Comparison of ENCODE assay signal across 18 mouse cellular contexts in the genomic region with DNA sequence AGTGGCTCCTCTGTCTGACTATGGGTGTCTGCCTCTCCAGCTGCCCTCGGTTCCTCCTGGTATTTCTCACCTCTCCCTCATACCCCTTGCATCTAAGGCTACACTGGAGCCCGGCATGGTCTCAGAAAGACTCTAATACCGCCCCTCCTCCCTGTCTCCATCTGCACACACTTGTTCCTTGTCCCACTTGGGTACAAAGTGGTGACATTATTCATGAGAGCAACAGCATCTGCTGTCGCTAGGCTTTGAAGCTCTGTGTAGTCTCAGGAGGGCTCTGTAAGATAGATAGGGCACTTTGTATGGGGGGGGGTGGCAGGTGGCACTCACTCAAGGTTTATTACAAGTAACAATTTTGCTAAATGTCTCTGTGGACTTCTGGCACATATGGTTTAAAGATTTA.
A peak's percentile ranks its signal among the peaks of the same experiment; 100 is the strongest.
DNase-seq lines count a peak whose midpoint lies in the region; ATAC-seq lines count a peak whose summit lies in the region.
"Had no signal": no experiment of that assay in that cellular context is flagged by ENCODE, and none has a peak within 500 bp of the region (broad histone marks: within the 10 kb centered on the region; RNA-seq: fewer than 3 reads in every experiment).

No protein-coding gene starts in this region.

- no peak overlapping the region for H3K9ac ChIP-seq in midbrain, embryonic 11.5 days (ENCODE audit: low read length)

- no peak overlapping the region for H3K4me2 ChIP-seq in midbrain, embryonic 11.5 days
- H3K4me2 ChIP-seq: heart, embryonic 11.5 days; liver, embryonic 11.5 days had no signal

- WGBS in midbrain, embryonic 11.5 days, result 69% methylated on average over 4 of the region's 4 CpGs
- WGBS in midbrain, embryonic 10.5 days, result 83% methylated on average over 4 of the region's 4 CpGs

- H3K27ac ChIP-seq in midbrain, embryonic 11.5 days (ENCODE audit: low read depth, low read length), result no peak overlapping the region
- no peak overlapping the region for H3K27ac ChIP-seq in midbrain, embryonic 10.5 days (replicated peaks)

- H3K9me3 ChIP-seq in midbrain, embryonic 11.5 days (ENCODE audit: control insufficient read depth, low read length), result no peaks in the 10 kb centered on the region
- H3K9me3 ChIP-seq in midbrain, embryonic 10.5 days (replicated peaks), result no peaks in the 10 kb centered on the region

- H3K36me3 ChIP-seq in midbrain, embryonic 11.5 days (ENCODE audit: control insufficient read depth, insufficient read depth, low read length), result no peaks in the 10 kb centered on the region
- no peaks in the 10 kb centered on the region for H3K36me3 ChIP-seq in midbrain, embryonic 10.5 days

- H3K27me3 ChIP-seq in midbrain, embryonic 11.5 days (ENCODE audit: control insufficient read depth, insufficient read depth, low read length), result peaks cover 14% of the 10 kb centered on the region
- H3K27me3 ChIP-seq in midbrain, embryonic 10.5 days (ENCODE audit: low read depth, poor library complexity, severe bottlenecking), result peaks cover 87% of the 10 kb centered on the region

- peak; percentile 84 for DNase-seq in heart, adult 11 months
- DNase-seq in heart, postnatal 36 days, result no peak
- DNase-seq in midbrain, embryonic 11.5 days (ENCODE audit: low spot score, missing footprints), result no peak
- no peak for DNase-seq in midbrain, embryonic 10.5 days (ENCODE audit: low spot score)
- peak; percentile 36 for DNase-seq in thymus, postnatal 4 days
- DNase-seq in thymus, postnatal 25 days, result no peak
- DNase-seq in cerebellum, postnatal 25 days, result no peak
- DNase-seq: adrenal gland, postnatal 25 days; B cell, adult 2 months; cerebellum, adult 18-20 months; heart, postnatal 10 days; kidney, adult 9 months; kidney, postnatal 25 days; lung, adult 18-20 months; right cerebral cortex, postnatal 4 days had no signal

- peaks cover 7% of the 10 kb centered on the region for H3K4me1 ChIP-seq in midbrain, embryonic 11.5 days (ENCODE audit: control insufficient read depth, insufficient read depth, low read length)
- H3K4me1 ChIP-seq in midbrain, embryonic 10.5 days, result peaks cover 16% of the 10 kb centered on the region

- peak; percentile 52; the same call in 1 of the 2 replicates for ATAC-seq in midbrain, embryonic 11.5 days (ENCODE audit: low FRiP score)

- intact Hi-C loops in heart, postnatal 36 days (cut with DNase I), result no loop called here

- no peak overlapping the region for H3K4me3 ChIP-seq in midbrain, embryonic 11.5 days (ENCODE audit: low read depth, low read length)
- H3K4me3 ChIP-seq in midbrain, embryonic 10.5 days, result no peak overlapping the region
- H3K4me3 ChIP-seq: megakaryocyte, embryonic 14.5 days had no signal

Comparison
In these comparisons a context has a peak if more than half of its experiments do, and no peak if none do; other contexts are left out.
1. DNase-seq: peak in heart, adult 11 months (single experiment) and thymus, postnatal 4 days (single experiment); none in heart, postnatal 36 days (0 of 2), midbrain, embryonic 11.5 days (single experiment), midbrain, embryonic 10.5 days (single experiment), thymus, postnatal 25 days (single experiment) and cerebellum, postnatal 25 days (0 of 2).